Mouse (Mus musculus) large intestine, adult 2 months (tissue): ENCODE results near the gene Slc35d3. TPM values are rescaled to one million over a fixed set of nuclear protein-coding genes. Genes with fewer than 3 reads are reported as not detected.

Source experiments
- DNase-seq: peaks from one replicate; pipeline ENCODE4 v3.0.0-alpha.2; 2012; ENCODE audit warnings: low read depth, low spot score
- WGBS: fragments of 180-500 bp; shearing (Covaris S2); methylation state at CpG from one replicate; pipeline ENCODE4 v1.1.7; 2018; 5-methylcytosine and 5-hydroxymethylcytosine counted together
- polyA plus RNA-seq: library from polyadenylated mRNA; depleted of rRNA; stranded (reverse); fragments of >200 nt; gene quantifications from 2 replicates; pipeline ENCODE4 v1.2.3, GENCODE M21; 2012; rRNA removed

The Slc35d3 gene
- polyA plus RNA-seq, 1 experiment: 0.30 TPM

DNA sequence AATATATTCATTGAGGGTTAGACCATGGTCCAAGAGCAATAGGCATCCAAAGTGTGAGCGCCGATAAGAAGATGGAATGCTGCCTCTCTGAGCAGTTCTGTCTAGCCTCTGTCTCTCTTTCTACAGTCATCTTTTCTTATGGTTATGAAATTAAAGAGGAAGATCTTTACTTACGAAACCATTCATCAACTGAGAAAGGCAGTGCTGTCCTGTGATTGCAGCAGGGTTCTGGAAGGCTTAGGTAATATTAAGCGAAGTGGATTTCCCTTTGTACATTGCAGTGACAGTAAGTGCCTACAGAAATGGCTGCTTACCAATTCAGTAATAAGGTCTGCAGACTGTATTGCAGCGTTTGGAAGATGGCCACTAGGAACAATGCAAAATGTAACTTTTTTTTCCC lies 11.4 kb downstream of the Slc35d3 start:
- WGBS: 90% methylated on average over 5 of the region's 5 CpGs
- DNase-seq: no peak

DNA sequence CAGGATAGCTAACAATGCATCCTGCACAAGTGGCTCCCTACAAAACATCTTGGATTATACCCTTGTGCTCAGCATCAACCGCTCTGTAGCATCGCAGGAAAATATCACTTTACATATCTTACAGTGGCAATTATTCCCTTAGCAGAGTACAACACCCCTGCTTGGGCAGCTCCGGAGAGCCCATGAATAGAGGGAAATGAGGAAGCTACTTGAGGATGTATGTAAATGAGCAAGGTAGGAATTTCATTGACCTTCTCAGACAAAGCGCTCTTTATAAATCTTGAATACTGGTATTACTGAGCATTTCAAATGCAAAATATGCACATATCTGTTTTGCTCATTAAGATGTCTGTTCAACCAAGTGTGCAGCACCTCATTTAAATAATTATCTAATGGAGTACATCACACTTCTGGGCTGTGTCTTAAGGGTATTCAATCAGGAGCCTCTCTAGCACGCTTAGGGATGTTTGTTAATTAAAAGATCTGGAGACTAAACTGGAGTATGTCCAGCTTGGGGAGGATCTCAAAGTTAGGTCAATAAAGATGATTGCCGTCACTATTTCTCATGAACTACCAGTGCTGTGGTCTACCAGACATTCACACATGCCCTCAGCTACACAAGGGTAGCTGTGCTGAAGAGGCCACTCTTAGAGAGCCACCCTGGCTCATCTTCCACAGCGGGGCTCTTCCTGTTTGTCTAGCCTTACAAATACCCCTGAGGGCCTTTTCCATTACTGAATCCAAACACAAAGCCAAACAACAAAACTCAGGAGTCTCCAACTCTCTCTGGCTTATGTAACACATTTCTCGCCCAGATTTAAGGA lies 15.2 kb downstream of the Slc35d3 start:
- WGBS: 79% methylated on average over 8 of the region's 8 CpGs
- DNase-seq: no peak

DNA sequence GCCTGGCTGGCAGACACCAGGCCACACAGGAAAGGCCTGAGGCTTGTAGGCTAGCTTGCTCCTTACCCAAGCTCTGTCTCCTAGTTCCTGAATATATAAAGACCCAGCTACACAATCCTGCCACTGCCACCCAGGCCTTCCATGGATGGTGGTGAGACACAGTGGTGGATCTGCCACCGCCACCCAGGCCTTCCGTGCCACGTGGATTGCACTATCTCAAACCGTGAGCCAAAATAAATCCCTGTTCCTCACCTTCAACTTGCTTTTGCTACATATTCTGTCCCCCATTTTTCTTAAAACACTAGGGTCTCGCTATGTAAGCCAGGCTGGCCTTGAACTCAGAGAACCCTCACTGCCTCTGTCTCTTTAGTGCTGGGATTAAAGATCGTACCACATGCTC lies 17.0 kb downstream of the Slc35d3 start:
- 94% methylated on average over 6 of the region's 6 CpGs for WGBS
- no peak for DNase-seq

DNA sequence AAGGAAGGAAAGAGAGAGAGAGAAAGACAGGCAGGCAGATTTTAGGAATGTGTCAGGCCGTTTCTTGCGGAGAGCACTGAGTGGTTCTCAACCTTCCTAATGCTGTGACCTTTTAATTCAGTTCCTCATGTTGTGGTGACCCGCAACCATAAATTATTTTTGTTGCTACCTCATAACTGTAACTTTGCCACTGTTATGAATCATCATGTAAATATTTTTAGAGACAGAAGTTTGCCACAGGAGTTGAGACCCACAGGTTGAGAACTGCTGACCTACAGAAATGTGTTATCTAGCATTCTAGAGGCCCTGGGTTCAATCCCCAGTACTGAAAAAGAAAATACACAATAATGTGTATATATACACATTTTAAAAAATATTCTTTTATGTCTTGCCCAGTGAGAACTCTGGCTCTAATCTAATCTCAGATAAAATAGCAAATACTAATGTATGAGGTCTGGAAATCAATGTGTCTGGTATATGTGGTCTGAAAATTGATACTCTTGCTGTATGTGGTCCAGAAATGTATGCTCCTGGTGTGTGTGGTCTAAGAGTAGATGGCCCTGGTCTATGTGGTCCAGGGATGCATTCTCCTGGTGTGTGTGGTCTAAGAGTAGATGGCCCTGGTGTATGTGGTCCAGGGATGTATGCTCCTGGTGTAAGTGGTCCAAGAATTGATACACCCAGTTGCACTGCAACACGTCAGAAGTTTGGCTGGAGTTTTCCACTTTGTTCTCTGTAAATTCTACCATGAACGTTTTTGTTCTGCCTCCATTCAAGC lies 20.0 kb downstream of the Slc35d3 start:
- WGBS: 70% methylated on average over 5 of the region's 5 CpGs
- no peak for DNase-seq

DNA sequence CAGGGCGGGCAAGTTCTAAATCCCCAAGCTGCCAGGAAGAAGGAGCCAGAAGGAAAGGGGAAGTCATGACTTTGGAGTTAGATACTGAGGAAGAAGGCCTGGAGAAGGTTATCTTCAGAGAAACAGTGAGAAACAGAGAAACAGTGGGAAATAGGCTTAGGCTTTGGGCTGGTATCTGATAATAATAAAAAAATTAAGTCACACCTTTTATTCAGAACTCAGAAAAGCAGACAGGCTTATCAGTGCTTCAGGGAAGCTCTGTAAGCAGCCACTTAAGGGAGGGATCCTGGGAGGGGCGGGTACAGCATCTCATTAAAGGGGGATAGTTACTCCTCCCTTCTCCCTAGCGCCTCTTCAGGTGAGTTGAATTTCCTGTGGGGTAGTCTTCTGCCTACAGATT lies 30.3 kb downstream of the Slc35d3 start:
- no peak for DNase-seq
- 65% methylated on average over 3 of the region's 3 CpGs for WGBS

DNA sequence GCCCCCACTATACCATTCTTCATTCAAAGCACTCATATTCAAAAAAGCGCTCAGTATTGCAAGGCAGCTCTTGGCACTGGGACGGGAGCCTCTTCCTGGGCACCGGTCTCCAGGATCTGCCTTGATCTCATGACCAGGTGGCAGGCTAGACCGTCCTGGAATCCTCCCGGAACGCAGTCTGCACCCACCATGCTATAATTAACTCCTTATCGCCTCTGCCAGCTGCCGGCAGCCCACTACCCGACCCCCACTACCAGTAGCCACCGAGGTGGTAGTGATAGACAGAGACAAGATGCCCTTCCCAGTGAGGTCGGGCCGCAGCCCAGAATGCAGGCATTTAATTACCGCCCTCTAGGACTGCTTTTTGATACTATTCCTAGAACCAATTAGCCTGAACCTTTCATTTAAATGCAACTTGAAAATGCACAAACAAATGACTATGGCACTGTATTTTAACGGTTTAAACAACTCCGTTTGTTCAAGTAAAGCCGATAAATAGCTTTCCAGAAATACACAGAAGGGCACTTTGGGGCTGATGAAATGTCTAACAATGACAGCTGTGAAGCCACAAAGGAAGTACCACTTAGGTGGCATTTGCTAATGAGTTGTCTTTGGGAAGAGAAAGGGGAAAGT lies 32.4 kb downstream of the Slc35d3 start:
- DNase-seq: no peak
- 65% methylated on average over 16 of the region's 16 CpGs for WGBS

DNA sequence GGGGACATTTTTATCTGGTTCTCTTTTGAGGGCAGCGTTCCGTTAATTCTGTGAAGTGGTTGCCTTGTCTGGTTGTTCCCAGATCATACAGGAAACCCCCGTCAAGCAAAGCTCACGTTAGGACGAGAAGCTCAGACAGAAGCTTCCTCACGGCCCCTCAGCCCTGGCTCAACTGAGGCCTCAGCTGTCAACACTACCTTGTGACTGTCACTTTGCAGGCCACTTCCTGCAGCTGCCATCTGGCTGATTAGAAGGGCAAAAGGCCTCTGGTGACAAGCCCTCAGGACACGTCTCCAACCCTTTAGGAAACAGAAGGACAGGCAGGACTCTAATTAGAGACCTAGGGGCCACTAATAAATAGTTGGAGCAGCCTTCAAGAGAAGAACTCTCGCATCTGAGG lies 35.9 kb downstream of the Slc35d3 start:
- no peak for DNase-seq
- 49% methylated on average over 8 of the region's 8 CpGs for WGBS

DNA sequence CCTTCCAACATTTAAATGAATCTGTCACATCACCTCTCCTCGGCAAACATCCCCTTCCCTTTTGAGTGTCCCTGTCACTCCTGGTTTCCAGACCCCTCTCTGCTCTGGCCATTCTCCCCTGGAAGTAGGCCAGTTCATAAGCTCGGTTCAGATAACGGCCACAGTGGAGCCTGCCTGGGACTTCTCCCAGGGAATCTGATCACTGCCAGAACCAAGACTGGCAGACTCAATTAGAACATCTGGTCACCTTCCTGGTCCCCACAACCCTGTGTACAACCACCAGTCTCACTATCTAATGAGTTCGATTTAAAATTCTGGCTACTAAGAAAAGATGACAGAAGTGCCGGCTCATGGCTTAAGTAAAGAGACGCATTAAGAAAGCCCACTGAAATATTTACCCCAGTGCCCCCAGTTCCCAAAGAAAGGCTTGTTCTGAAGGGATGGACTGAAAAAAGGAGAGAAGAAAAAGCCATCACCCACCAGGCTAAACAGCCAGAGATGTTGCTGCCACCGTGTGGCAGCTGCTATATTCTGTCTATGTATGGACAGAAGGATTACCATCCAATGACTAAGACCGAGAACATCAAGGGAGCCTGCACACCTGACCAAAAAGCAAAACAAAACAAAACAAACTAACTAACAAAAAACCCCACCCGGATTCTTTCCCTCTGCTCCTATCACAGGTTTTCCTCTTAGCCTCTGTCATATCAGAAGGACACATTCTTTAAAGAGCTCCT lies 39.7 kb downstream of the Slc35d3 start:
- WGBS: 51% methylated on average over 9 of the region's 9 CpGs
- no peak for DNase-seq

DNA sequence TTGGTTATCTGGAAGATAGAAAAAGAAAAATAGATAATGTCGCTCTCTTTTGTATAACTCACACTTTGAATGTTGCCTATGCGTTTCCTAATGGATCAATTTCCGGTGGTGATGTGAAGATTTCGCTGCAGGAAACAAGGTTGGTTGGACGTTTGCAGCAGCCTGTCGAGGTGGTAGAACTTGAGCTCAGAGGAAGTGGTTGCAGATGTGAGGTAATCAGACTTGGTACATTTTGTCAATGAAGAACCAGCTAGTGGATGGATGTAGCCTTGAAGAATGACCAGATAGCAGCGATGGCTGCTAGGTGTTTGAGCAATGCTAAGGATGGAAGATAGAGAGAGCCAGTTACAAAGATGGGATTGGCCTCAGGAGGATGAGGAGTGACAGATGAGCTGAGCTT lies 46.5 kb downstream of the Slc35d3 start:
- 79% methylated on average over 7 of the region's 7 CpGs for WGBS
- no peak for DNase-seq

DNA sequence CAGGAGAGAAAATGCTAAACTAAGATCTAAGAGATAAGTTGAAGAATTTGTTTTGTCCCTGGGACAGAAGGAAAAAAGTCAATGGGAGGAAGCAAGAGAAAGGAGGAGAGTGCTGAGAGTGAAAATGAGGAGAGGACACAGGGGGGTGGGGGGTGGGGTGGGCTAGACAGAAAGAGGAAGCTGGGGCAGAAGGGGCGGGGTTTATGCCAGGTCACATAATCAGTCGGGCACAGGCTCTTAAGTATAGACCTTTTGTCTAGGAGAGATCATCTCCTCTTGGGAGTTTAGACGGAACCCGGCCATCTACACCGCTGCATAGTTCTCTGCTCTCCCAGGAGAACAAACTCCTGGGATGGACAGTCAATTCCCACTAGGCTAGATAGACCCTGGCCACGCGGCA lies 48.3 kb downstream of the Slc35d3 start:
- WGBS: 79% methylated on average over 7 of the region's 7 CpGs
- DNase-seq: no peak

Other genes starting within 250 kb of the Slc35d3 start
- gene Il22ra2, start 229.5 kb downstream of the Slc35d3 start, polyA plus RNA-seq: 1.4 and 1.5 TPM in 2 replicates
- not detected in 2 replicates for gene Il20ra, start 138.9 kb downstream of the Slc35d3 start, polyA plus RNA-seq
- 25.1 and 35.5 TPM in 2 replicates for gene Pex7, start 56.2 kb upstream of the Slc35d3 start, polyA plus RNA-seq
- gene Map3k5, start 83.0 kb upstream of the Slc35d3 start, polyA plus RNA-seq: 3.9 and 4.0 TPM in 2 replicates